Mouse (Mus musculus) gastrocnemius, adult 2 months (tissue): ENCODE results near the gene Ankrd13c. TPM values are rescaled to one million over a fixed set of nuclear protein-coding genes. Genes with fewer than 3 reads are reported as not detected.

Source experiments
- DNase-seq: peaks from one replicate; pipeline ENCODE4 v3.0.0; 2022
- H3K27ac ChIP-seq: fragments of 200-600 bp; 2 replicates; pipeline ENCODE4 v1.8.1; 2022; ENCODE audit warnings: mild to moderate bottlenecking
- H3K4me3 ChIP-seq: fragments of 200-600 bp; 2 replicates; pipeline ENCODE4 v1.8.1; 2022; ENCODE audit warnings: mild to moderate bottlenecking, moderate library complexity
- CTCF ChIP-seq: fragments of 200-600 bp; IDR thresholded peaks from 2 replicates; pipeline ENCODE4 v1.8.1; 2022; ENCODE audit warnings: antibody characterized with exemption, mild to moderate bottlenecking, moderate library complexity
- intact Hi-C: fragments of 180-260 bp; cut with DNase I; formaldehyde crosslinking; loops from one replicate; pipeline ENCODE4 v1.15.1; 2025
- total RNA-seq, 2 experiments: library from RNA; stranded (reverse); gene quantifications; 2 replicates each; pipeline ENCODE4 v1.2.3; 2021

Gene Ankrd13c
- total RNA-seq, 2 experiments from 2014 or later, result 25.4 to 30.0 TPM

DNA sequence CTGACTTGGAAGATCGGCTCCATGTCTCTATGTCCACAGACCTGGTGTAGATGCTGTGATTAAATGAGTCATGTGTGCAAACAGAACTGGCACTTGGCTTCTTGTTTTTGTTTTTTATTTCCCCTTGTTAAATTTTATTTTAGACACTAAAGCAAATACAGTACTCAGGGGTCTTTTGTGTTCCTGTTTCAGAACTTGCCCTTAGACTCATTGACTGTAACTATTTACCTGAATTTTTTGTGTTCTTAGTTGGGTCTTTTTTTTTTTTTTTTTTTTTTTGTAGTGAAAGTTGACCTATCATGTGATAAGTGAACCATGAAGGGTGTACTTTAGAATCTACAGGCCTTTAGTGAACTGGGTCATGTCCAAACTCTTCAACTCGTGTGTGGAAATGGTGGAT, 93.7 kb downstream of the Ankrd13c start:
- TF ChIP-seq CTCF, result no peak
- no peak overlapping the region for H3K4me3 ChIP-seq
- no peak overlapping the region for H3K27ac ChIP-seq
- intact Hi-C loops, result no loop called here
- DNase-seq, result no peak

DNA sequence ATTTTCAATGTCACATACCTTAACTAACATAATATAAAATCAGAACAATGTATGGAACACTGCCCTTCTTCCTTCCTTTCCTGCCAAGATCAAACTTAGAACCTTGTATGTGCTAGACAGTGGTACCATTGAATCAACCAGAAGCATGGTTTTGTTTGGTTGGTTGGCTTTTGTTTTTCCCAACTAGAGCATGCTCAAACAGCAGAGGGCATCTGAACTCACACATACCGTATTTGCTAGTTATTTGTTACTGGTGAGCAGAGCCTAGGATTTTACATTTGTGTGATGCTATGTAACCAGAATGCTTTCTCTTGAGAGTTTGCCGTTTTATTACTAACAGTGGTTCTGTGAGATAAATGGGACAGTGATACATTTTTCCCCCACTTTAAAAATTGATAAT, 102.5 kb downstream of the Ankrd13c start:
- intact Hi-C loops, result no loop called here
- no peak for DNase-seq
- no peak for TF ChIP-seq CTCF
- H3K4me3 ChIP-seq, result no peak overlapping the region
- H3K27ac ChIP-seq, result no peak overlapping the region

Other genes with a start within 250 kb of the Ankrd13c start
- gene Cth, start 22.2 kb upstream of the Ankrd13c start, total RNA-seq, result 1 to 10 TPM; 3.6 to 5.0 TPM
- 10 to 100 TPM; 46.5 to 51.9 TPM for gene Srsf11, start 89.4 kb downstream of the Ankrd13c start, total RNA-seq
- gene Lrrc40, start 89.4 kb downstream of the Ankrd13c start, total RNA-seq, result 1 to 10 TPM; 7.1 to 8.9 TPM